Mouse (Mus musculus): ENCODE measurements around the gene Gm20532. TPM values are rescaled to one million over a fixed set of nuclear protein-coding genes. Genes with fewer than 3 reads are reported as not detected.
"Not testable (repeated sequence)": the region's sequence is repeated elsewhere in the genome, so short reads cannot be mapped to it uniquely, and the experiment has no call there.

Gm20532 gene
- polyA plus RNA-seq, 1 experiment = not detected

DNA sequence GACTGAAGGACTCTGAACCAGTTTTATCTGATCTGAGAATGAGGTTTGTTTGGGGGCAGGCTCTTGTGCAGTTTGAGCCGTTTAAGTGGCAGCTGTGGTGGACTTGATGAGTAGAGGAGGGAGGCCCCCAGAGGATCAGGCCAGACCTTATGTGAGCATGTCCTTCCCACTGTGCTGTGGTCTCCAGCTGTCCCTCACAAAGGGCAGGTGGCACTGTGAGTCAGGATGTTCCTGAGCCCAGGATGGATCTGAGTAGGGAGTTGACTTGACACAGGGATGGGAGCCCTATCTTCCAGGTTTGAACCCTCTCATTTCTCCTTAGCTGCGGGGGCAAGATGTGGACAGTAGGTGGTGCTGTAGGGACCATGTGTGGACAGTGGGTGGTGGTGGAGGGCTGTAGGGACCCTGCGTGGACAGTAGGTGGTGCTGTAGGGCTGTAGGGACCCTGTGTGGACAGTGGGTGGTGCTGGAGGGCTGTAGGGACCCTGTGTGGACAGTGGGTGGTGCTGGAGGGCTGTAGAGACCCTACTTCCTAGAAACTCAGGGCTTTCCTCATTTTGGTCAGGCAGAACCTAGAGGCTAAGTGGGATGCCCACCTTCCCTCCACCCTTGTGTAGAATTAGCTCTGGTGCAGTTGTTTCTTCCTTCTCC lies 60.3 kb downstream of the Gm20532 start:
- no peaks in the 10 kb centered on the region for H3K4me1 ChIP-seq (ENCODE audit: control insufficient read depth, insufficient read depth, insufficient read length, low read length)
- H3K27ac ChIP-seq (replicated peaks; ENCODE audit: low read depth, low read length) = no peak overlapping the region
- no peak overlapping the region for H3K4me3 ChIP-seq (ENCODE audit: insufficient read depth, low read depth, low read length)

DNA sequence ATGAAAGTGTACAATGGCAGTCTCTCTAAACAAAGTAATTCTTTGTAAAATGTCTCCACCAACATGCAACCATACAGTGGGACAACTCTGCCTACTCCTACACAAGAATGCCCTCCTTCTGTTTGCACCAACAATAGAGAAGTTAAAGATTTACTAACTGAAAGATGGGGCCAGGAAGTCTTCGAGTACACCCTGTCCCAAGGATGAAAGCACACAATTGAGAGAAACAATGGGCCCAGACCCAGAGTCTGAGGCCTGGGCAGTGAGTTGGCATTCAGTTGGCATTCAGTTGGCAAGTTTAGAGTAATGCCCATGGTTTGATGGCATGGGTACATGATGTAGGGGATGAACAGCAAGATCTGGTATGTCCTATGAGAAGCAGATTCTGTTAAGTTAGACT lies 68.2 kb downstream of the Gm20532 start:
- Histone ChIP-seq H3K4me1 (ENCODE audit: control insufficient read depth, insufficient read depth, insufficient read length, low read length) (no peaks in the 10 kb centered on the region), H3K4me3 (ENCODE audit: insufficient read depth, low read depth, low read length) (no peak overlapping the region), H3K27ac (replicated peaks; ENCODE audit: low read depth, low read length) (no peak overlapping the region)

DNA sequence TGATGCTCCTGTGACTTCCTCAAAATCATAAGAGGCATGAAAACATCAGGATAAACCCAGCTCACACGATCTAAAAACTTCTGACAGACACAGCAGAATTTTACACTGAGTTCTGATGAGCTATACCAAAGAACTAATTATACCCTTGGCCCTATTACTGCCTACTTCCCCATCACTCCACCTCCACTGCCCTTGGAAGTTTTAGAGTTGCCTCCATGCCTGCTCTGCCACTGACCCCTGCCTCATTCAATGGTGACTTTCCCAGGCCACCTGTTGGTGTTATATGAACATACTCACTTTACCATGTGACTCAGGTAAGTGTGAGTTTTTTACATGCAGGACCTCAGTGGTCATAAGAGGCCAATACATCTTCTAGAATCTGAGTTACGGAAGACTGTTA lies 71.0 kb downstream of the Gm20532 start:
- Histone ChIP-seq H3K27ac (replicated peaks; ENCODE audit: low read depth, low read length) (no peak overlapping the region), H3K4me1 (ENCODE audit: control insufficient read depth, insufficient read depth, insufficient read length, low read length) (no peaks in the 10 kb centered on the region), H3K4me3 (ENCODE audit: insufficient read depth, low read depth, low read length) (no peak overlapping the region)

DNA sequence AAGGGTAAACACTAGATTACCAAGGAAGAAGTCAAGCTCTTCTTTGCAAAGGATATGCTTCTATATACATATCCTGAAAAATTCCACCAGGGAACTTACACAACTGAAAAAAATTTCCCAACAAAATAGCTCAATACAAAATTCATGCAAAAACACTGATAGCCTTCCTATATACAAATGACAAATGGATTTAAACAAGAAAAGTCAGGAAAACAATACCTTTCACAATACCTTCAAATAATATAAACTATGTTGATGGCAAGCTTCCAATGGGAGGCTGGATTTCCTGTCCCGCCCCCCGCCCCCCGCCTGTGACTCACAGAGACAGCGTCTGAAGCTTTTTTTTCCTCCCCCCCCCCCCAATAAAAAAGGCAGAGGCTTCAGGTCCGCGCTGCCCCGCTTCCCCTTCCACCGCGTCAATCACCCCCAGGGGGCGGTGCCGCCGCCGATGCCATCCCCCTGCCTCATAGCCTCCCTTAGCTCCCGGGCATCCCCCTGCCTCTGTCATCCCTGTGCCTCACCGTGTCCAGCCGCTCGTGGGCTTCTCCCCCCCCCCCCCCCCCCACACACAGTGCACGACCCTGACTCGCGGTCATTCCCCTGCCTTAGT lies 74.8 kb downstream of the Gm20532 start:
- Histone ChIP-seq H3K4me3 (ENCODE audit: insufficient read depth, low read depth, low read length) (no peak overlapping the region), H3K27ac (replicated peaks; ENCODE audit: low read depth, low read length) (no peak overlapping the region), H3K4me1 (ENCODE audit: control insufficient read depth, insufficient read depth, insufficient read length, low read length) (no peaks in the 10 kb centered on the region)

DNA sequence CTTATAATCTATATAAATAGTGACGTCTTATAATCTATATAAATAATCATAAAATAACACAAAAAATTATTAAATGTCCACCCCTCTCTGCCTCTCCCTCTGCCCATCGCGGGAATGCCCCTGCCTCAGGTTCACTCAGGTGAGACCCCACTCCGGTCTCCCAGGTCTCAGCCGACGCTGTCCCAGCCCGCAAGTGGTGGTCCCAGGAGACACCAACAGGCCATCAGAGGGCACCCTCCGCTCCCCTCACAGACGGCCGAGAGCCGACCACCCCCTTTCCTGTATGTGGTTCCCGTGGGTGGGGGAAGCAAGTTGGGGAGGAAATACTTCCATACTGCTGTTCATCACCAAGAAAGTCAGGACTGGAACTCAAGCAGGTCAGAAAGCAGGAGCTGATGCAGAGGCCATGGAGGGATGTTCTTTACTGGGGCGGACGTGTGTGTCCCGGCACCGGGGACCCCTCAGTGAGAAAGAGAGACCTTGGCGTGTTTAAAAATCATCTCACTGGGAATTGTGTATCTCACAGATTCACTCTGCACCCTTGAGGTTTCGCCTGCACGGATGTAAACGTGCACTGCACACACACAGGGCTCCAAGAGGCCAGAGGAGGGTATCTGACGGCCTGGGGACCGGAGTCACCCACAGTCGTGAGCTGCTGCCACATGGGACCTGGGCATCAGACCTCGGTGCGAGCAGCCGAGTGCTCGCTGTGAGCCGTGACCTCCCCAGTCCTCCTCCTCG lies 75.5 kb downstream of the Gm20532 start:
- Histone ChIP-seq H3K4me1 (ENCODE audit: control insufficient read depth, insufficient read depth, insufficient read length, low read length) (no peaks in the 10 kb centered on the region), H3K4me3 (ENCODE audit: insufficient read depth, low read depth, low read length) (no peak overlapping the region), H3K27ac (replicated peaks; ENCODE audit: low read depth, low read length) (no peak overlapping the region)

DNA sequence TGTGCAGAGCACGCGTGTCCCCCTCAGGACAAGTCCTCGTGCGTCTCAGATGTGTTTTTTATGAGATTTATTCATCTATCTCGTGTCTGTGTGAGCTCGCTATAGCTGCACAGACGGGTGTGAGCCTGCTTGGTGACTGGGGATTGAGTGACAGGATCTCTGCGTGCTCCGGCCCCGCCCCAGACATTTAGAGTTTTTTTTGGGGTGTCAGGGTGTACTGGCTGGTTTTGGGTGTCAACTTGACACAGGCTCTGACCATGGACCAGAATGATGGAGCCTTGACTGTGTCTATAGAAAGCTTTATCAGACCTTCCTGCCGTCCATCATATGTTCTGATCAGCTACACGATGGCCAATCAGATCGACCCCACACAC lies 76.1 kb downstream of the Gm20532 start:
- no peaks in the 10 kb centered on the region for H3K4me1 ChIP-seq (ENCODE audit: control insufficient read depth, insufficient read depth, insufficient read length, low read length)
- no peak overlapping the region for H3K4me3 ChIP-seq (ENCODE audit: insufficient read depth, low read depth, low read length)
- no peak overlapping the region for H3K27ac ChIP-seq (replicated peaks; ENCODE audit: low read depth, low read length)

DNA sequence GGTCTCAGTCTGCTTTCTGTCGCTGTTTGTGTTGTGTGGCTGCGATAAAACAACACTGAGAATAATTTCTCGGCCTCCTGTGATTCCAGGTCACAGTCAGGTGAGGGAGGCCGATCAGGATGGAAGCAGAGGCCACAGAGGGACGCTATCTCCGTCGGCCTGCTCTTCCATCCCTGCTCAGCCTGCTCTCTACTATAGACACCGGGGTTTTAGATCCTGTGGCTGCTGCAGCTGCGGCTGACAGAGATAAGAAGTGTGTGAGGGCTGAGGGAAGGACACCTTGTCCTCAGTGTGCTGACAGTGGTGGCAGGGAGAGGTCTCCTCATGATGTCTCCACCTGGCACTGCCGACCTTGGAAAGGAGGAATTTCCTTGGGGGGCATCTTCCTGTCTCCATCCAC lies 76.7 kb downstream of the Gm20532 start:
- Histone ChIP-seq H3K4me3 (ENCODE audit: insufficient read depth, low read depth, low read length) (no peak overlapping the region), H3K4me1 (ENCODE audit: control insufficient read depth, insufficient read depth, insufficient read length, low read length) (no peaks in the 10 kb centered on the region), H3K27ac (replicated peaks; ENCODE audit: low read depth, low read length) (no peak overlapping the region)

DNA sequence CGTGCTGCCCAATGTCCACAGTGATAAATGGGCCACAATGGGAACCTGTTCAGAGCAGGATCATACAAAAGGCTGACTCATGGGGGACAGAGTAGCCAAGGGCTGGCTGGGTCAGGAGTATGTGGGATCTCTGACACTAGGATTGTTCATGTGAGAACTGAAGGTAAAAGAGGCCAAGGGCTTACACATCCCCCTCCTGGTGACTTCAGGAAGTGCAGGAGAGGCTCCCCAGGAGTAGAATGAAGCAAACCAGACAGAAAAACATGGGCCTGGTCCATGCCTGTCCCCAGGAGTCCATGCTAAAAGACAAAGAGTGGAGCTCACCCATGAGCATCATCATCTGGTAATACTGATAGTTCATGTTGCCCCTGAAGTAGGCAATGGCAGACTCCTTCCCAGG lies 77.1 kb downstream of the Gm20532 start:
- H3K4me3 ChIP-seq (ENCODE audit: insufficient read depth, low read depth, low read length); H3K27ac ChIP-seq (replicated peaks; ENCODE audit: low read depth, low read length): not testable (repeated sequence)

DNA sequence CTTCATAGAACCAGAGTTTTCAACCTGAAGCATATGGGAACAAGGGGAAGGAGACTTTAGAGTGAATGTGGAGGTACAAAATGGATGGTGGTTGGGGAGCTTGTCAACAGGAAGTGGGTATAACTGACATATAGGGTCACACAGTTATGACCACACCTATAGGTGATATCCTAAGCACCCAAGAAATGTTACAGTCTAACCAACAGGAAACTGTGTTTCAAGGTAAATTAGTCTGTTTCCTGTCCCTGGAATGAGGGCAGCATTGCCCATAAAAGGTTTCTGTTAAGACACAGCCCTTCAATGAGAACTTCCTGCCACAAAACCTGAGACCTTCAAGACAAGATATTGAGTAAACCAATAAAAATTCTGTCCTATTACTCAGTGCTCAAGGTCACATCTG lies 82.3 kb downstream of the Gm20532 start:
- Histone ChIP-seq H3K4me3 (ENCODE audit: insufficient read depth, low read depth, low read length) (no peak overlapping the region), H3K27ac (replicated peaks; ENCODE audit: low read depth, low read length) (no peak overlapping the region), H3K4me1 (ENCODE audit: control insufficient read depth, insufficient read depth, insufficient read length, low read length) (no peaks in the 10 kb centered on the region)

More for the DNA sequence above, 77.1 kb downstream of the Gm20532 start:
- H3K4me1 ChIP-seq (ENCODE audit: control insufficient read depth, insufficient read depth, insufficient read length, low read length) = not testable (repeated sequence)

DNA sequence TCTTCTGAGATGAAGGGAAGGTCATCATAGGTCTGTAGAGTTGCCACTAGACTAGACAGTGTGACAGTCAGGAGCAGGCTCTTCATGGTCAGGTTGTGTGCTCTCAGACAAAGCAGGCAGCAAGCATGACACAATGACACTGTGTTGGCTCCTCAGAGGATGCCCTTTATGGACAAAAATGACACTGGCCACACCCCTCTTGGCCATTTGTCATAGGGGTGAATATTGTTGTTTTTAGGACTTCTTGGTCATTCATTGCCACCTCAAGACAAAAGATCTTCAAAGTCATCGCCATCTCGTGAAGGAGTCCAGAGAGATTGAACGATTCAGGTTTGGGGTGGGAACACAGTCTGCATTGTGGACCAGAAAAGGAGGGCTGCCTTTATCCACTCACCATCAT lies 84.7 kb downstream of the Gm20532 start, which contains the start of gene Lcn4:
TSS of gene Lcn4 (minus strand) at position 101 of the 400 bp plus-strand sequence.
- no peak within 1 kb of the TSS for H3K27ac ChIP-seq (replicated peaks; ENCODE audit: low read depth, low read length)
- H3K4me3 ChIP-seq (ENCODE audit: insufficient read depth, low read depth, low read length) = no peak within 1 kb of the TSS
- no peaks in the 10 kb centered on the region for H3K4me1 ChIP-seq (ENCODE audit: control insufficient read depth, insufficient read depth, insufficient read length, low read length)

Other genes starting within 250 kb of the Gm20532 start
- gene Dnlz, start 234.5 kb upstream of the Gm20532 start, polyA plus RNA-seq (2012; ENCODE audit: insufficient read depth, insufficient read length, missing spikeins) = 30.9 and 32.9 TPM in 2 replicates
- 0.79 and 3.7 TPM in 2 replicates for gene Card9, start 225.7 kb upstream of the Gm20532 start, polyA plus RNA-seq (2012; ENCODE audit: insufficient read depth, insufficient read length, missing spikeins)
- 3.1 and 4.5 TPM in 2 replicates for gene Snapc4, start 206.0 kb upstream of the Gm20532 start, polyA plus RNA-seq (2012; ENCODE audit: insufficient read depth, insufficient read length, missing spikeins)
- gene Entr1, start 197.3 kb upstream of the Gm20532 start, polyA plus RNA-seq (2012; ENCODE audit: insufficient read depth, insufficient read length, missing spikeins) = 49.7 and 61.2 TPM in 2 replicates
- 75.4 and 83.9 TPM in 2 replicates for gene Pmpca, start 197.3 kb upstream of the Gm20532 start, polyA plus RNA-seq (2012; ENCODE audit: insufficient read depth, insufficient read length, missing spikeins)
- 6.7 and 7.8 TPM in 2 replicates for gene Inpp5e, start 177.4 kb upstream of the Gm20532 start, polyA plus RNA-seq (2012; ENCODE audit: insufficient read depth, insufficient read length, missing spikeins)
- gene Sec16a, start 141.4 kb upstream of the Gm20532 start, polyA plus RNA-seq (2012; ENCODE audit: insufficient read depth, insufficient read length, missing spikeins) = 21.0 and 21.6 TPM in 2 replicates
- 5.6 and 8.9 TPM in 2 replicates for gene Notch1, start 70.0 kb upstream of the Gm20532 start, polyA plus RNA-seq (2012; ENCODE audit: insufficient read depth, insufficient read length, missing spikeins)
- gene Egfl7, start 6.6 kb upstream of the Gm20532 start, polyA plus RNA-seq (2012; ENCODE audit: insufficient read depth, insufficient read length, missing spikeins) = 75.5 and 80.4 TPM in 2 replicates
- 2,029 and 2,407 TPM in 2 replicates for gene Agpat2, start 17.8 kb downstream of the Gm20532 start, polyA plus RNA-seq (2012; ENCODE audit: insufficient read depth, insufficient read length, missing spikeins)
- 24.4 and 49.4 TPM in 2 replicates for gene Fam69b, start 41.8 kb downstream of the Gm20532 start, polyA plus RNA-seq (2012; ENCODE audit: insufficient read depth, insufficient read length, missing spikeins)
- not detected in 2 replicates for gene Lcn4, start 84.6 kb downstream of the Gm20532 start, polyA plus RNA-seq (2012; ENCODE audit: insufficient read depth, insufficient read length, missing spikeins)

Data from brown adipose tissue, adult 24 weeks (tissue).